Mouse (Mus musculus): Measurements from ENCODE around the gene Gabpb1. TPM values are rescaled to one million over a fixed set of nuclear protein-coding genes. Genes with fewer than 3 reads are reported as not detected.
"Not testable (repeated sequence)": the region's sequence is repeated elsewhere in the genome, so short reads cannot be mapped to it uniquely, and the experiment has no call there.

Gene Gabpb1
- polyA plus RNA-seq, 1 experiment from 2014 or later, result 61.8 TPM

- no peaks in the 10 kb centered on the region for H3K27me3 ChIP-seq
- no peaks in the 10 kb centered on the region for H3K4me1 ChIP-seq
- no peak overlapping the region for H3K4me2 ChIP-seq
- H3K9me3 ChIP-seq, result no peaks in the 10 kb centered on the region
- ATAC-seq (ENCODE audit: borderline replicate concordance, extremely low read depth, low FRiP score, low TSS enrichment), result no peak
- H3K4me3 ChIP-seq, result no peak overlapping the region
- no peak overlapping the region for H3K27ac ChIP-seq
- no peak overlapping the region for H3K9ac ChIP-seq
- peaks cover 34% of the 10 kb centered on the region for H3K36me3 ChIP-seq
- 69% methylated on average over 12 of the region's 12 CpGs for whole genome bisulfite sequencing
Measured at GRCm38 (mm10) chr2:126635939-126636823, 40.0 kb downstream of the Gabpb1 start.

GRCm38 (mm10) chr2:126633165-126633564 lies 43.0 kb downstream of the Gabpb1 start:
- 78% methylated on average over 2 of the region's 2 CpGs for WGBS
- no peak overlapping the region for H3K4me2 ChIP-seq
- peaks cover 26% of the 10 kb centered on the region; the same call in 1 of the 2 replicates for H3K36me3 ChIP-seq
- ATAC-seq (ENCODE audit: borderline replicate concordance, extremely low read depth, low FRiP score, low TSS enrichment), result no peak
- H3K4me1 ChIP-seq, result no peaks in the 10 kb centered on the region
- H3K27ac ChIP-seq, result no peak overlapping the region
- no peak overlapping the region for H3K9ac ChIP-seq
- H3K9me3 ChIP-seq, result no peaks in the 10 kb centered on the region
- no peak overlapping the region for H3K4me3 ChIP-seq
- no peaks in the 10 kb centered on the region for H3K27me3 ChIP-seq

- H3K4me2 ChIP-seq, result no peak overlapping the region
- H3K4me3 ChIP-seq, result no peak overlapping the region
- H3K27ac ChIP-seq, result no peak overlapping the region
- H3K9ac ChIP-seq, result no peak overlapping the region
- H3K36me3 ChIP-seq, result peaks cover 23% of the 10 kb centered on the region; the same call in 1 of the 2 replicates
- H3K9me3 ChIP-seq, result no peaks in the 10 kb centered on the region
- ATAC-seq (ENCODE audit: borderline replicate concordance, extremely low read depth, low FRiP score, low TSS enrichment), result no peak
- 74% methylated on average over 9 of the region's 9 CpGs for WGBS
- no peaks in the 10 kb centered on the region for H3K27me3 ChIP-seq
- H3K4me1 ChIP-seq, result no peaks in the 10 kb centered on the region
Measured at GRCm38 (mm10) chr2:126628455-126628995, 47.6 kb downstream of the Gabpb1 start.

- Histone ChIP-seq H3K4me3 (no peak overlapping the region), H3K4me2 (no peak overlapping the region), H3K4me1 (no peaks in the 10 kb centered on the region), H3K9me3 (no peaks in the 10 kb centered on the region), H3K27ac (no peak overlapping the region), H3K36me3 (peaks cover 5% of the 10 kb centered on the region; the same call in 1 of the 2 replicates), H3K27me3 (no peaks in the 10 kb centered on the region), H3K9ac (no peak overlapping the region)
- no peak for ATAC-seq (ENCODE audit: borderline replicate concordance, extremely low read depth, low FRiP score, low TSS enrichment)
Measured at GRCm38 (mm10) chr2:126623138-126623537, 53.0 kb downstream of the Gabpb1 start.

DNA sequence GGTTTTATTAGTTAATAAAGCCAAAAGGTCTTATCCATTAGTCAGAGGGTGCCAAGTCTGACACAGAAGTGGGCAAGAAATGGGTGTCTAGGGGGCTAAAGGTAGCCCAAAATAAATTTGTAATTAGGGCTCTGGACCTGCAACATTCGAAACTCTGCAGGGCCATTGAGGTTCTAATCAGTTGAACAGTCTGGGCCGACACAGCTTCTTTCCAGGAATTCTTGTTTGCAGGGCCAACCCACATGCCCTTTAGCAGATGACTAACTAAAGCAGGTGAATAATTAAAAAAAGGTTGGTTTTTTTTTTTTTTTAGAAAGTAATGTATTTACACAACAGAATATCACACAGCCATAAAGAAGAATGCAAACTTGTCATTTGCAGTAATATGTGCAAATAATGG lies 53.7 kb downstream of the Gabpb1 start:
- Histone ChIP-seq H3K4me1 (no peaks in the 10 kb centered on the region), H3K4me2 (no peak overlapping the region), H3K27ac (no peak overlapping the region), H3K9ac (no peak overlapping the region), H3K36me3 (no peaks in the 10 kb centered on the region), H3K4me3 (no peak overlapping the region), H3K9me3 (no peaks in the 10 kb centered on the region), H3K27me3 (no peaks in the 10 kb centered on the region)
- no peak for ATAC-seq (ENCODE audit: borderline replicate concordance, extremely low read depth, low FRiP score, low TSS enrichment)
- WGBS, result 82% methylated on average over 2 of the region's 2 CpGs

GRCm38 (mm10) chr2:126619249-126619704 lies 56.9 kb downstream of the Gabpb1 start, which contains the start of gene Hdc:
TSS of gene Hdc (minus strand) at chr2:126619299.
- no peaks in the 10 kb centered on the region for H3K9me3 ChIP-seq
- no peaks in the 10 kb centered on the region for H3K27me3 ChIP-seq
- H3K4me3 ChIP-seq, result no peak within 1 kb of the TSS
- WGBS, result 49% methylated on average over 14 of the region's 14 CpGs
- no peak for ATAC-seq (ENCODE audit: borderline replicate concordance, extremely low read depth, low FRiP score, low TSS enrichment)
- H3K9ac ChIP-seq, result no peak within 1 kb of the TSS
- H3K4me2 ChIP-seq, result no peak within 1 kb of the TSS; the same call in 1 of the 2 replicates
- no peak within 1 kb of the TSS for H3K27ac ChIP-seq
- no peaks in the 10 kb centered on the region for H3K4me1 ChIP-seq
- H3K36me3 ChIP-seq, result no peaks in the 10 kb centered on the region

DNA sequence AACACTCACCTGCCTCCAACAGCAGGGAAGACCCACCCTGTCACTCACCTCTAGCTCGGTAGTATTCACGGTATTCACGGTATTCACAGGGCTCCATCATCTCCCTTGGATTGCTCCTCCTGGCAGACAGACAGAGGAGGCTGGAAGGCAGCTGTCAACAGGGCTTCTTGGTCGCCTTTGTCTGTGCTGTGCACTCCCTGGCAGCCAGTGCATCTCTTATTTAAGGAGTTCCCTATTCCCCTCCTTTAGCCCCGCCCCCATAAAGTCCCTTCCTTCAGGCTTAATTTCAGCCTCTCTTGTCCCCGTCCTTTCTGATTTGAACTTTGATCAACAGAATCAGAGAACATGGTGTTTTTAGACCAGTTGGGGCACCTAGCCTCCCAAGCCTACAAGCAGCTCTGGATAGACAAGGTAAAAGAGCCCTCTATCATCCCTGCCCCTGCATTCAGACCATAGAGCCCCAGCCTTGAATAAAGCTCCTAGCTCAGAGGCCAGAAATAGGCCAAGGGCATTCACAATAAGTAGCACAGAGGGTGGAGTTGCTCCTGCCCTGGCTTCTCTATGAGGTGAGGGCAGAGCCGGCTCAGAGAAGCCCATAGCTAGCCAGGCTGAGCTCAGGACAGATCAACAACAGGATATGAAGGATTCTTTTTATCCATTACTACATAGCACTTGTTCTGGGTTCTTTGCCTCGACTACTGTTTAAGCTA lies 57.5 kb downstream of the Gabpb1 start:
- ATAC-seq (ENCODE audit: borderline replicate concordance, extremely low read depth, low FRiP score, low TSS enrichment), result no peak
- H3K4me2 ChIP-seq, result no peak overlapping the region; the same call in 1 of the 2 replicates
- no peaks in the 10 kb centered on the region for H3K36me3 ChIP-seq
- H3K27ac ChIP-seq, result no peak overlapping the region
- H3K4me1 ChIP-seq, result no peaks in the 10 kb centered on the region
- H3K9ac ChIP-seq, result no peak overlapping the region
- WGBS, result 22% methylated on average over 8 of the region's 8 CpGs
- H3K4me3 ChIP-seq, result no peak overlapping the region
- H3K27me3 ChIP-seq, result no peaks in the 10 kb centered on the region
- no peaks in the 10 kb centered on the region for H3K9me3 ChIP-seq

DNA sequence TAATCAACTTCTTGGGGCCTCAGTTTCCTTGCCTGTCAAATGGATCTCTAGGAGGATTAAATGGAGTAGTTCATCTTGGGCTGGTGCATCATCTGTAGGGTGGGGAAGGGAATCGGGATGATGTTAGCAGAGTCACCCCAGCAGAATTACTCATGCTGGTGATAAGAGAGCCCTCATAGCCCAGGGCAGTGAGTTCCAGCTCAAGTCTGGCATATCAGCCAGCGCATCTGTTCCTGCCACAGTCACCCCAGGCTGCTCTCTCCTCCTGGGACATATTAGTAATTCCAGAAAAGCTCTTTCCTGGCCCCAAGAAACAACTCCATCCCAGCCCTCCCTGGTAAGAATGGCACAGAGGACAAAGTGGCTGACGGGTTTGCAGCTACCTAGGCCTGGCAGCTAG lies 60.8 kb downstream of the Gabpb1 start:
- no peak for ATAC-seq (ENCODE audit: borderline replicate concordance, extremely low read depth, low FRiP score, low TSS enrichment)
- H3K9me3 ChIP-seq, result no peaks in the 10 kb centered on the region
- H3K9ac ChIP-seq, result no peak overlapping the region
- H3K4me2 ChIP-seq, result no peak overlapping the region
- 86% methylated on average over 3 of the region's 3 CpGs for WGBS
- no peak overlapping the region for H3K27ac ChIP-seq
- no peaks in the 10 kb centered on the region for H3K27me3 ChIP-seq
- no peaks in the 10 kb centered on the region for H3K36me3 ChIP-seq
- no peaks in the 10 kb centered on the region for H3K4me1 ChIP-seq
- H3K4me3 ChIP-seq, result no peak overlapping the region

GRCm38 (mm10) chr2:126609600-126609999 lies 66.5 kb downstream of the Gabpb1 start:
- not testable (repeated sequence) for H3K36me3 ChIP-seq; H3K4me2 ChIP-seq; H3K27ac ChIP-seq; H3K4me1 ChIP-seq; H3K9me3 ChIP-seq; H3K4me3 ChIP-seq; ATAC-seq (ENCODE audit: borderline replicate concordance, extremely low read depth, low FRiP score, low TSS enrichment); H3K9ac ChIP-seq; H3K27me3 ChIP-seq
- 63% methylated on average over 12 of the region's 12 CpGs for WGBS

DNA sequence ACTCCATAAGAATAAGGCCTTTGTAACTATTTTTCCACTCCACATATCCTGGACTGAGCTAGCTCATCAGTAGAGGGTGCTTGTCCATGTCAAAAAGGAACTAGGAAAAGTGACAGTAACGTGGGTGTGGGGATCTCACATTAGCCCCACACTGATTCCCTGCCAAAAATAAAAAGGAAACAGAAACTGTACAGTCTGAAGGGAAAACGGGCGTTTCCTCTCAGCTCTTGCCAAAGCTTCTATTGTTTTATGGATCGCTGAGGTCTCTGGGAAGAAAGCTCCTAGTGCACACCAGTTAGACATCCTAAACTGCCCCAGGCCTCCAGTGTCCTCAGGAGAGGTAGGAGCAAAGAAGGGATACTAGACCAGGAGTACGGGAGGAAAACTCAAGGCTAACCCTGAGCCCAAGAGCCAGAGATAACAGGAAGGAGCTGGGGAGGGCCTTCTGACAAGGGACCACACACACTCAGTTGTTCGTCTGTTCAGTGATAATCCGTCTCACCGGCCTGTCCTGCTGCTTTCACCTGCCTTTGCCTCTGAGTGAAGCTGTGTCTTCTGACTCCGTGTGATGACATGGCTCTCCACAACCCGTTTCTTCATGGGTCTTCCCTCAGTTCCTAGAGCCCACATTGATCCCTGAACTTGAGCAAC lies 68.5 kb downstream of the Gabpb1 start:
- Histone ChIP-seq H3K9ac (no peak overlapping the region), H3K4me1 (no peaks in the 10 kb centered on the region), H3K36me3 (no peaks in the 10 kb centered on the region), H3K4me3 (no peak overlapping the region), H3K9me3 (no peaks in the 10 kb centered on the region), H3K27me3 (no peaks in the 10 kb centered on the region), H3K4me2 (no peak overlapping the region), H3K27ac (no peak overlapping the region; the same call in 1 of the 2 replicates)
- ATAC-seq (ENCODE audit: borderline replicate concordance, extremely low read depth, low FRiP score, low TSS enrichment), result no peak
- WGBS, result 44% methylated on average over 10 of the region's 10 CpGs

DNA sequence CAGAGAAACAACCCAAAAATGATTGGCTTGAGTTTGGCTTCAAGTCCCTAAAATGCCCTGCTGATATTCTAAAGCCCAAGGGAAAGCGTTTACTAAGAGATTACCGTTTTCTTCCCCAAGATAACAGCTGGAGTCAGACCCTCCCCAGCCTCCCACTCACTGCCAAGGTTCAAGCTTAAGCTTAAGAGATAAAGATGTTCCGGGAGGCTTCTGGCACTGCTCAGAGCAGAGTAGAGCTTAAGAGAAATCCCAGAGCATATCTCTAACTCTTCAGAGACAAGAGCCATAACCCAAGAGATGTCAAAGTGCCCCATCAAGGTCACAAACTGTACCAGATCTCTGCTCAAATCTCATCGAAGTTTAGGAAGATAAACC lies 69.5 kb downstream of the Gabpb1 start:
- ATAC-seq (ENCODE audit: borderline replicate concordance, extremely low read depth, low FRiP score, low TSS enrichment), result no peak
- no peak overlapping the region for H3K4me2 ChIP-seq
- H3K27me3 ChIP-seq, result no peaks in the 10 kb centered on the region
- no peak overlapping the region for H3K4me3 ChIP-seq
- no peak overlapping the region for H3K27ac ChIP-seq
- H3K36me3 ChIP-seq, result no peaks in the 10 kb centered on the region
- no peaks in the 10 kb centered on the region for H3K9me3 ChIP-seq
- 50% methylated on average over 4 of the region's 4 CpGs for WGBS
- H3K4me1 ChIP-seq, result no peaks in the 10 kb centered on the region
- no peak overlapping the region for H3K9ac ChIP-seq
